Mouse (Mus musculus) gastrocnemius, postnatal 14 days (tissue): ENCODE measurements at regions not wholly inside any gene's neighbourhood (a gene's known extent, or its start where the extent isn't known, plus 50 kb on each side); places are given as distances from the start of the nearest gene placed in this dataset.
"Not testable (repeated sequence)": the region's sequence is repeated elsewhere in the genome, so short reads cannot be mapped to it uniquely, and the experiment has no call there.

Experiments
- DNase-seq: peaks from one replicate; pipeline ENCODE4 v3.0.0; 2021; ENCODE audit warnings: mixed read lengths
- intact Hi-C: fragments of 180-260 bp; cut with DNase I; formaldehyde crosslinking; loops from one replicate; pipeline ENCODE4 v1.15.1; 2025; ENCODE audit warnings: low total_unique reads

DNA sequence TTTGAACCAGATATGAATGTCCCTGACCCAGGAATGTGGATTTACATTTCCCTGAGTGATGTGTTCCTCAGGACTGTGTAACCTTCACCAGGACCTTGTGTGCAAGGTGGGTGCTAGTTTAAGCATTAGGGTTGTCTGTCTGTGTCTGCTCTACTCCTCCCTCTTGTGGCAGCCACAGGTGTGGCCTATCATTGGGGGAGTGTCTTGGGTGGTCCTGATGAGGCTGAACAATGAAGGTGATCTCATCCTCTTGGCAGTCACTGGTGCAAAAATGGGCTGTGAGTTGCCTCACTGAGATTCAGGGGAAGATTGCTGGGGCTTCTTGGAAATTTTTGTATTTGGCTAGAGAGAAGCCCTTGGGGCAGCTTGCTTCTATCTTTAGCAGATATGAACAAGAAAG, 179.4 kb upstream of the Ube2e1 start:
- no peak for DNase-seq
- intact Hi-C loops = no loop called here

DNA sequence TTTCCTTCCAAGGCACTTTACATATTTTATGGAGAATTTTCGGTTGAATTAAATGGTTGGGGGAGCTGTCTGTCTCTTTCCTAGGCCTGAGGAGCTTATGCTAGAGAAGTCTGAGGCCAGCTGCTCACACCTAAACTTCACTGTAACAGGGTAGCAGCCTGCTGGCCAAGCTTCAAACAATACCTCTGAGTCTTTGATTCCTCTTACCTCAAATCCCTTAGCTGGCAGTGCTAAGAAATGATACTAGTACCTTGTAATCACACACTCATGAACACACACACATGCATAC, 176.6 kb upstream of the Ube2e1 start:
- intact Hi-C loops = loop anchor here (5.0 kb wide), 1 partner anchor 534 kb away; no protein-coding TSS in a partner anchor
- DNase-seq = no peak

DNA sequence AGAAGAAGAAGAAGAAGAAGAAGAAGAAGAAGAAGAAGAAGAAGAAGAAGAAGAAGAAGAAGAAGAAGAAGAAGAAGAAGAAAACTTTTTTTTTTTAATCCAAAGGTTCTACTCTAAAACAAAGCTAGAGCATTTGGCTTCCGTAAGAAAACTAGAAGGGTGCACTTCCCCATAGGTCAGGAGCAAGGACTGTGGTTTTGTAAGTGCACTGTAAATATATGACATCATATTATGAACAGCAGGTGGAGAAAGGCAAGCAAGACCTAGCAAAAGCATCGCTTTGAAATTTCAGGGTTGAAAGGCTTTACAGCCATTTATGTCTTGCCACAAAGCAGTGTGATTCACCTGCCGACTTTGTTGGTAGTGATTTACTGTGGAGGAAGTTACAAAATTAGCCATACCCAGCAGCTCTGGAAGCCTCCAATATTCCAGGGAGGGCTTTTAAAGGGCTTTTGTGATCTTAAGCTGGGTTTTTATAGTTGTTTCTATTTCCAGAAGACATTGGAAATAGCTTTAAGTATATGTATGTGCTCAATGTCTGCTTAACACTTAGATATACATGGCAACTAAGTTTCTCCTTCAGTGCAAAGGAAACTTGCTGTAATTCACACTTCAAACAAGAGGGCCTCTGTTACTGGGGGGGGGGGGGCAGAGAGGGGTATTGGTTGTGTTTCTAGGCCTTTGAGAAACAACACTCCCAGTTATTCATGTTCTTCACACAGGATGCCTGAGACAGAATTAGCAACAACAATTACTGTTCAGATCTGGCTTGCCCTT, 176.1 kb upstream of the Ube2e1 start:
- intact Hi-C loops = loop anchor here (5.0 kb wide), 1 partner anchor 535 kb away; no protein-coding TSS in a partner anchor
- DNase-seq = no peak

DNA sequence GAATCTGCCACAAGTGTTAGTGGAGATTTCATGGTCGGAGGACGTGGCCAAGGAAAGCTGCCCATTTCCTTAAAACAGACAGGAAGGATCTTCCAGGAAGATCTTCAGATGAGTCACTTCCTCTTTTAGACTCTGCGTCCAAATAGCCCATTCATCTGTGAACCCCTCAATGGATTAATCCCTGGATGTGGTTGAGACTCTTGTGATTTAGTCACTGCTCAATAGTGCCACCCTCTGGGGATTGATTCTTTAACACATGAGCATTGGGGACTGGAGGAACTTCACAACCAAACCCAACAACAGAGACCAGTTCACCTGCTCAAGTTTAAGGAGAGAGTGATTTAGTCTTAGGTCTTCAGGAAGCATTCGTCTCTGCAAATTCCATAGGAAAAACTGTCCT, 174.5 kb upstream of the Ube2e1 start:
- DNase-seq = no peak
- intact Hi-C loops = loop anchor here (5.0 kb wide), 1 partner anchor 536 kb away; no protein-coding TSS in a partner anchor

DNA sequence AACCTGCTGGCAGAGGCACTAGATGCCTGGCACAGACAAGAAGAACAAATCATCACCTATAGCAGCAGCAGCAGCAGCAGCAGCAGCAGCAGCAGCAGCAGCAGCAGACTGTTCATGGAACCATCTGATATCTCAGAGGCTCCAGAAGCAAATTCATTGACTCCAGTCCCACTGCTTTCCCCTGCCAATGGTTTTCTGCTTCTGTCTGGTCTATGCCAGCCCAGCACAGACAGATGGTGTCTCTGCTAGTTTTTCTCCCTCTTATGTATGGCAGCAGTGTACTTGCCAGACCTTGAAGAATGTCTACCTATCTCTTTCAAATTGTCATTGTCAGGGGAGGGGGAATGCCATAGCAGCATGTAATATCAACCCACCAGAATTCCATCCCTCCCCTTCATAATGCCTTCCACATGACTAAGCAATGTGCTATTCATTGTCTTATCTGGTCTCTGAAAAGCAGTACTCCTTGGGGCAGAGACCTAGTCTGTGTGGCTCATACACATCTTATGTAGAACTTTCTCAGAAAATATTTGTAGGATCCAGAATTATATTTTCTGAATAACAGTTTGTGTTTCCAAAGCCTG, 168.7 kb upstream of the Ube2e1 start:
- no peak for DNase-seq
- intact Hi-C loops = no loop called here

DNA sequence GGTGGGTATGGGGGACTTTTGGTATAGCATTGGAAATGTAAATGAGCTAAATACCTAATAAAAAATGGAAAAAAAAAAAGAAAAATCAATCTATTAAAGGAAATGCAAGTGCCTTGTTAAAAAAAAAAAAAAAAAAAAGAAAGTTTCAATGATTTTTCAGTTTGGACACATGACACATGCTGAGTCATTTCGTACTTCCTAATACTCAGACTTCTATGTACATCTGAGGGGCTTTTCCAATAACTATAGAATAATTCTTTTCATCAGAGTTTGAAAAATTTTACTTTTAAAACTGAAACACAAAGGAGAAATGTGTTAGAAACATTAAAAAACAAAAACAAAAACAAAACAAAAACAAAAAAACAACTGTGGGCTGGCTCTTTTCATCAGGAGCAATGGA, 162.4 kb upstream of the Ube2e1 start:
- DNase-seq = no peak
- intact Hi-C loops = no loop called here

DNA sequence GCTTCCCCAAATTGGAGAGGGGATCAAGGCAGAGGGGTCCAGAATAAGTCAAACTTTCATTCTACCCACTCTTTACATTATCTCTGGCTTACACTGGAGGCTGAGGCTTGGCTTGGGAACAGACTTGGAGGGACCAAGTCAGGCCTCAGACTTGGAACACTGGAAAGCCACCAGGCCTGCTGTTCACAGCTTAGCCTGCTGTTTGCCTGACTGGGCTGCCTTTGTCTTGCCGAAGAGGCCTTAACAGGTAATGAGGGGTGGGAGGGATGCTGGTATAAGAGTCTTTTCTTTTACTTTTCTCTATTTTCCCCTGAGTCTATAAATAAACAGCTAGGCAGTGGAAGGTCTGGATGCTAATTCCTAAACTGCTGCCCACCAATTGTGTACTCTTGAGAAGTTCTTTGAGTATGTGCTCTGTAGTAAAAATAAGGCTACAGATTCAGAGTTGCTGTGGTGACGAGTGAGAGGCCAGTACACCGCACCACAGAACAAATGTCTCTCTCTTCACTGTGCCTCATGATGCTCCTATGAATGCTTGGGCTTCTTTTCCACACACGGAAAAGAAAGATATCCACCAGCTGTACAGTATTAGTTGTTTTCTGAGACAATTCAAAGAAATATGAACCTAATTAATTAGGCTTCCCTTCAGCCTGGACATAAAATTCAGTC, 154.6 kb upstream of the Ube2e1 start:
- DNase-seq = no peak
- intact Hi-C loops = loop anchor here (2.0 kb wide), 1 partner anchor 27 kb away; no protein-coding TSS in a partner anchor

DNA sequence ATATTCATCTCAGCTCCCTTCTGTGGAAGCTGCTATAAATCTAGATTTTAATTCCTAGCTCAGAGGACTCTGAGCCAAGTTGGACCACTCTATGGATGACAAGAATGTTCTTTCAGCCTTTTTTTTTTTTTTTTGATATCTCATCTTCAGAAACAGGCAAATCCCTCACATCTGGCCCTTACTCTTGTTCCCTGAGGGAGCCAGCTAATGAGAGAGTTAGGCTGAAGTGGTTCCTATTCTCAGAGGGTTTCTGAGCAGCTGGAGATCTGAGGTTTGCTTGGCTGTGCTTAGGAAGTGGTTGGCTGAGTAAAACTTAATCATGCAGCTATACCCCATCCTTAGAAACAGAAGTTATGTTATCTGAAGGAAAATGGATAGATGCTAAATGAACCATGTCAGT, 153.9 kb upstream of the Ube2e1 start:
- DNase-seq = no peak
- intact Hi-C loops = no loop called here

DNA sequence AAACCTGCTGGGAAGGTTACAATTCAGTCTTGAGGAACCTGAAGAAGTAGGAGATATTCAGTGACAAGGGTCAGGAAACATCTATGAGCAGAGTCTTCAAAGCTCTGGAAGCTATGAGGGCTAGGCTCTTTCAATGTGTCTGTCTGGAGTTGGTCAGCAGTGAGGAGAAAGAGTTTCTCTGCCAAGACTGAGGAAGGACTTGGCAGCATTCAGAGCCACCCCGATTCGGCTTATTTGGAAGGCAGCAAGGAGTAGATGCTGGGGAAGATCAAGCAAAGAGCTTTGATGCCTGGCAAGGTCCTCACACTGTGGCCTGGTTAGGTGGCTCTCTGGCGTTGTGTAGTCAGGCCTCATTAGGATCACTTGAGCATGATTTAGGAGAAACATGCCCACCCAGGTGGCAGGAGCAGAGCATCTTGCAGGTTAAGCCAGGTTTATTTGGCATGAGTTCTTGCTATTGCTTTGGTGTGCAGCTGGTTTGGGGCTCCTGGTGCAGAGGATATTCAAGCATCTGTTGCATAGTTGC, 145.2 kb upstream of the Ube2e1 start:
- intact Hi-C loops = no loop called here
- DNase-seq = no peak

DNA sequence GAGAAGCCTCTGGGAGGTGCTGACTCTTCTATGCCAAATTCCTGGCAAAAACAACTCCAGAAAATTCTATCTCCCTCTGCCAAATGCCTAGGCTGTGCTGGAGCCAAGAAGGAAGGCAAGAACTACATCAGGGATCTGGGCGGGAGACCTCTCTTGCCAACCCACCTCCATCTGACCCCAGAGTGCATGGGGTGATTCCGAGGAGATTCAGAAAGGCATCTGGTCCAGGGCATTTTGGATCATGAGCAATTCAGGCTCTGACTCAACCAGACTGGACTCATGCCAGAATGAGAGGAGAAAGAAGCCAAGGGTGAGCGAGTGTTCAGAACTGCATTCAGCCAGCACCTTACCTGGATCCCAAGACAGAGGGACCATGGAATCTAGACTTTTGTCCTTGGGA, 137.0 kb upstream of the Ube2e1 start:
- DNase-seq = peak; percentile 16
- intact Hi-C loops = no loop called here

DNA sequence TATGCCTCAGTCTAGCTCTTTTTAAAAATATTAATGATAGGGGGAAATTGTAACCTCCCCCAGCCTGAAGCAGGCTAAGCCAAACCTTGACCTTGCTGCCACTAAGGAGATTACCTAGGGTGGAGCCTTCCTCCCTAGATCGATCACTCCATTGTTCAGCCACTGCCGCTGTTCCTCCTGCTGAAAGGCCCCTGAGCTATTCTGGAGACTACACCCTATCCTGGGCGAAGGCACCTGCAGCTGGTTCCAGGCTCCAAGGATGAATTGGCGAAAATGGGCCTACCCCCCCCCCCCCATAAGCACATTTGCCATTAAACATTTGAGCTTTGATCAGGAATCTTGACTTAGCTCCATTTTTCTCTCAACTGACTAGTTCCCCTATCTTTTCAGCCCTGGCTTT, 135.2 kb upstream of the Ube2e1 start:
- intact Hi-C loops, DNase-seq: not testable (repeated sequence)

DNA sequence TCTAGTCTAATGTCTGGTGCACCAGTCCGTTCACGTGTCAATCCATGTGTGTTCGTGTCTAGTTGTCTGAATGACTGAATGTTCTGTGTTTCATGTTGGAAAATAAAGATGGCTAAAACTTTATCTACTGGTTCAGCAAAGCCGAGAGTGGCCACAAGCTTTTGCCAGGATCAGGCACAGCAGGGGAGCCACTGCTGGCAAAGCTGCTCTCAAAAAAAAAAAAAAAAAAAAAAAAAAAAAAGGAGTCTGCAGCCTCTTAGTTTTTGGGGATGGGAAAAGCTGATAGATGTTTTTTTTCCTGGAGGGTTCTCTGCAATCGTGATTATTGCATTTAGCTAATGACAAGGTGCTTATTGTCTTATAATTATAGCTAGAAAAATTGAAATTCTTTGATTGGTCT, 132.5 kb upstream of the Ube2e1 start:
- intact Hi-C loops, DNase-seq: not testable (repeated sequence)

DNA sequence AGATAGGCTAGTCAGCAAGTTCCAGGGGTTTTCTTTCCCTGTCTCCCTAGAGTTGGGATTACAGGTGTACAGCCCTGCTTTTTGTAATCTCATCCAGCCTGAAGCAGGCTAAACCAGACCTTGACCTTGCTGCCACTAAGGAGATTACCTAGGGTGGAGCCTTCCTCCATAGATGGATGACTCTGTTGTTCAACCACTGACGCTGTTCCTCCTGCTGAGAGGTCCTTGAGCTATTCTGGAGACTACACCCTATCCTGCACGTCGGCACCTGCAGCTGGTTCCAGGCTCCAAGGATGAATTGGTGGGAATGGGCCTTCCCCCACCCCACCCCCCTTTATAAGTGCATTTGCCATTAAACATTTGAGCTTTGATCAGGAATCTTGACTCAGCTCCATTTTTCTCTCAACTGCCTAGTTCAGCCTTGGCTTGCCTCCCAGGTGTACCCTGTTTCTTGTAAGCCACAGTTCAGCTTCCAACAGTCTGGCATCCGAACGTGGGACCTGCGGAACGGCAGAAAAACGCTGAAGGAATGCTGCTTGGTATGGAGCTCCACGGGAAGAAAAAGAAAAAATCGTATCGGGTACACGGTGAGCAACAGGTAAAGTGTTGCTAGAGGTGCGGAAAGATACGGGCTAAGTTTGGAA, 131.7 kb upstream of the Ube2e1 start:
- DNase-seq = no peak
- intact Hi-C loops = no loop called here

DNA sequence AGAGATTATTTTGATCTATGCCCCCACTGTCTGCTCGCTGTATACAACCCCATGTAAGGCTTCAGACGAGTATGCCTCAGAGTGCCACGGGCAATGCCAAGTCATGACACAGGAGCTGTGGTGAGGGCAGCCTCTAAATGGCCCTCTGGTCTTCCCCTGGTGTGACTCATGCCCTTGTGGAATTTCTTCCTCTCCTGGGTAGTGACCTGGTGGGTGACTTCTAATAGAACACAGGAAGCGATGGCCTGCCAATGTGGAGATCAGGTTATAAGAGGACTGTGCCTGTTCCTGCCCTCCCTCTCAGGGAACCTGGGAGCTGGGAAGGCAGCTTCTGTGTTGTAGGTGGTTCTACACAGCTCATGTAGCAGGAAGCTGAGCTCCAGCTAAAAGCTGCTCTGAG, 130.7 kb upstream of the Ube2e1 start:
- peak; percentile 9 for DNase-seq
- intact Hi-C loops = no loop called here

DNA sequence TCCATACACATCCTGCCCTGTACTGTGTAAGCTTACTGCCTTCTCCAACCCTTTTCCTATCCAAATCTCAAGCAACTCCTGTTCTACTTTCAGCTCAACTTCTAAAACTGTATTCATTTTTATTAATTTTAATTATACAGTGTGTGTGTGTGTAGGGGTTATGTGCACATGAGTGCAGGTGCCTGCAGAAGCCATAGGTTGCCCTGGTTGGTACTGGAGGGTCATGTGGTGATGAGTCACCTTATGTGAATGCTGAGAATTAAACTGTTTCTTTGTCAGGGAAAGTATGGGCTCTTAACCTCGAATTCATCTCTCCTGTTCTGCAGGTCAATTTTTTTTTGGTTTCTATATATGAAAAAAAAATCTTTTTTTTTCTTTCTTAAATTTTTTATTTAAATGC, 117.0 kb upstream of the Ube2e1 start:
- DNase-seq = no peak
- intact Hi-C loops = no loop called here

DNA sequence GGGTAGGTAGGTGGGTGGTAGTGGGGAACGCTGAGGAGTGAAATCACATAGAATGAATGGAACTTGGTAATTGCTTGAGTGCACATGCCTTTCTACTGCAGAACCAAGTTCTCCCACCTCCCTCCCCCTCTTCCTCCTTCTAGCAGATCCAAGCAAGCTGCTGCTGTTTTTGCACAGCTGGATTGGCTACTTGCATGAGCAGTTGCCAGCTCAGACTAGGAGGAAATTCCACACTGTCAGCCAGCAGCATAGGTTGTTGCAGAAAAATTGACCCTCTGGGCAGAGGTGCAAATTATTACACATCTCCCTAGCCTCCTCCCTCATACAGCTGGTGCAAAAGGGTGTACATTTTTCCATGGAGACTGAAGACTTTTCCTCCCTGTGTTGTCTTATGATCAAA, 112.8 kb upstream of the Ube2e1 start:
- intact Hi-C loops = no loop called here
- no peak for DNase-seq

DNA sequence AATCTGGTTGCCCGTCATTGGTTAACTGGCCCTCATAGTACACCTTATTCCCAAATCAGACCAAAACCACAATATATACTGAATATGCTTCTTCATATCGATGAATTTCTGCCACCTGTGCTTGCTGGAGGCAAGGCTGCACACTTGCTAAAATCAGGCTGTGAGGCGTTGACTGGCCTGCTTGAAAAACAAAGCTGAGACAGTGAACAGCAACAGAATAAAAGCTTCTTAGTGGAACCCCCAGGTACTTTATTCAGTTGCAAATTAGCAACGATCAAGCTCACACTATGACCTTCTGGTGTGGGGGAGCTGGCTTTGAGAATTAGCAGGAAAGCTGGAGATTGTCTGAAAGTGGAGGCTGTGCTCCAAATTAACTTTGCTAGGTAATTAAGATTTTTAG, 97.3 kb upstream of the Ube2e1 start:
- intact Hi-C loops, DNase-seq: not testable (repeated sequence)

DNA sequence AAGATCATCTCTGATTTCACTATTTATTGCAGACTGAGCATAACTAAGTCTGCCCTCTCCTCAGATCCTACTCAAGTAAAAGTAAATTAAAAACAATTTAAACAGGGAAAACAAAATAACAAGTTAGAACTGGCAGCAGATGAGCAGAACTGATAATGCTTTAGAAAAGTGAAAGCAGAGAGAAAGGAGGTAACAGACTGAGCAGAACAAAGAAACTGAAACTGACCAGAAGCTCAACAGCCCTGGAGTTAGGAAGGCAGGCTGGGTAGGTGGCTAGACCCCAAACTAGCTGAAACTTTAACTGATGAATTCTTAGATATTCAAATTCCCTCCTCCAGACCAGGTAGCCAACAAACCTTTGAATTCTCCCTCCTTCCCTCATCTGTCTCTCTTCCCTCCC, 94.2 kb upstream of the Ube2e1 start:
- intact Hi-C loops = no loop called here
- DNase-seq = no peak

DNA sequence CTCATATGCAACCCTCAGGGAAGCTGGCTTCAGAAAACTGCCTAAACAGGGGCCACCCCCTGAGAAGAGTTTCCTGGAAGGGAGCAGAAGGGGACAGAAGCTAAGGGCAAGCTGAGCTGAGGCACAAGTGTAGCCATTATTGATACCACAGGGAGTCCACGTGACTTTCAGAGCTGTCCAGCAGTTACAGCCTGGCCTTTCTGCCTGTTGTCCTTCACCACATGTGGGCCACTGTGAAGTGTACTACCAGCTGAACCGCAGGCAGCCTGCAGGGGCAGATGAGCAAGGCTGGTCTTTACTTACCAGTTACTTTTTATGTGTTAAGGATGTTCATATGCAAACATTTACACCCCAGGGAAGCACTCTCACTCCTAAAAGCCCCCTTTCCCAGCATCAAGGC, 85.2 kb upstream of the Ube2e1 start:
- no peak for DNase-seq
- intact Hi-C loops = no loop called here

DNA sequence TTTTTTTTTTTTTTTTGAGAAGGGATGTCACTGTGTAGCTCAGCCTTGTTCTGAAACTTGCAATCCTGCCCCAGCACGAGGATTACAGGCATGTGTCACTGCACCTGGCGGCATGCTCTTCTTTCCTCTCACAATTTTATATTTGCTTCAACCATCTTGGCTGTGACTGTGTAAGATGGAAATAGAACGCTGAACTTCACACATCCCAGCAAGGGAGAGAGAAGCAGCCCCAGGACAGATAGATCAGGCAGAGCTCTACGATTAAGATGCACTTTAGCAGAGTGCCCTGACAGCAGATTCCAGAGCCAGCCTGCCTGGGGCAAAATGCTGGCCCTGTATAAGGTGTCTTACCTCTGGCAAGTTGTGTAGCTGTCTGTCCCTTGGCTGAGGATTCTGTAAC, 84.7 kb upstream of the Ube2e1 start:
- DNase-seq = peak; percentile 43
- intact Hi-C loops = no loop called here
